Mouse (Mus musculus): ENCODE results near the gene Gbe1.

DNA sequence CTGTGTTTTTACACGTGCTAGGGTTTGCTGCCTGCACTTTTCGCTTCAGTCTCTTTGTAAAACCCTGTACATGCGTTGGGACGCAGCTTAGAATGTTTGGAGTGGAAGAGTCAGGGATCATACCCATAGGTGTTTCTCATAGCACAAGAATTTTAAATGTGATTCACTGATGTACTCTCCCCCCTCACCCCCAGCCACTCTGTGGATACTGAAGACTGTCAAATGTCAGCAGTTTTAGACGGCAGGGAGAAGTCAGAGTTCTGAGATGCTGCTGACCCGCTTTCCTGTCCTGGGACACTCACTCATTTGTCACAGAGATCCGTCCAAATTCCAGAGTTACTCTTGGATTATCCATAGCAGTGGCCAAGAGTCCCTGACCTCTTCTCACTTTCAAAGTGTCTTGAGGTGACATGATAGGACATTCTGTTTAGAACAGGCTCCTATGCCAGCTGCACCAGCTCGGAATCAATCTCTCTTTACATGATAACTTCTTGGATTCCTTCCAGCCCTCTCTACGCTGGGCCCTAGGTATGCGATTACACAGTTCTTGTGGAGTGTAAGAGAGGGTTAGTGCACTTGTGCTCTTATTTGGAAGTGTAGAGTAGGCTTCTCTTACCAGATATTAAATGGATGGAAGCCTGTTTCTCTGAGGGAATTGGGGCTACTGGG, 7.0 kb downstream of the Gbe1 start:
- TF ChIP-seq CHD2 (IDR thresholded peaks at IDR 0.05; ENCODE audit: low read depth, low read length) = no peak
- TF ChIP-seq ZC3H11A (IDR thresholded peaks at IDR 0.05; ENCODE audit: borderline replicate concordance, low read depth, low read length) = no peak
- TF ChIP-seq ZNF384 (IDR thresholded peaks at IDR 0.05; ENCODE audit: low read depth, low read length) = no peak
